Mouse (Mus musculus) ES-Bruce4 (cell line): Measurements from ENCODE around the gene H2-DMa.

Experiments used
- CTCF ChIP-seq: IDR thresholded peaks from one replicate; pipeline ENCODE4 v1.8.1; 2011; ENCODE audit warnings: low read depth, low read length
- EP300 ChIP-seq: IDR thresholded peaks from 2 replicates; pipeline ENCODE4 v1.6.1; 2011; ENCODE audit warnings: low read depth, low read length; ENCODE audit not compliant: insufficient read depth
- POLR2A ChIP-seq: IDR thresholded peaks from one replicate; pipeline ENCODE4 v1.8.1; 2011; ENCODE audit warnings: low read length; ENCODE audit not compliant: insufficient read depth

DNA sequence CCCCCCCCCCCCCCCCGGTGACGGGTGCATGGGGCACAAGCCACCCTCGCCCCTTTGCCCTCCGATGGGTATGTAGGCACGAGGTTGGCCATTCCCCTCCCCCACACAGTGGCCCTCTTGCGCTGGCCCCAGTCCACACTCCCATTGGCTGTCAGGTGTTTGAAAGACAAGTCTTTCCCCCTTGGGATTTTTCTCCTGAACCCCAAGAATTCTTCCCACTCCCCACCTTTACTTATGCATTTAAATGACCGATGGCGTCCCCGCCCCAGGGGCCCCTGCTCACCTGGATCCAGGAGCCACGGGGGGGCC lies 2.5 kb downstream of the H2-DMa start:
- TF ChIP-seq CTCF (no peak), EP300 (no peak), POLR2A (no peak)
